Mouse (Mus musculus) ovary, adult 10 weeks (tissue): Measurements from ENCODE around the gene Hs6st1. TPM values are rescaled to one million over a fixed set of nuclear protein-coding genes. Genes with fewer than 3 reads are reported as not detected.

ENCODE experiments used
- polyA plus RNA-seq: library from polyadenylated mRNA; stranded (reverse); fragments of 350-450 nt; fragmentation: Illumina TruSeq; extraction: RNeasy Lipid Tissue Mini Kit (QIAGEN cat#74804); gene quantifications from one replicate; pipeline ENCODE4 v1.2.3, GENCODE M21; 2014

Gene Hs6st1
- 5.1 TPM for polyA plus RNA-seq

GRCm38 (mm10) chr1:36068076-36068475 lies at the start of gene Hs6st1:
Hs6st1 (plus strand) TSS chr1:36068400.

Other genes with a start within 250 kb of the Hs6st1 start
- 125 TPM for gene Uggt1, start 176.3 kb downstream of the Hs6st1 start, polyA plus RNA-seq
- gene Neurl3, start 206.3 kb downstream of the Hs6st1 start, polyA plus RNA-seq: 6.1 TPM
- gene Arid5a, start 239.3 kb downstream of the Hs6st1 start, polyA plus RNA-seq: 0.11 TPM